Mouse (Mus musculus): ENCODE results near the gene 7530416G11Rik. TPM values are rescaled to one million over a fixed set of nuclear protein-coding genes. Genes with fewer than 3 reads are reported as not detected.

The 7530416G11Rik gene
- total and polyA plus RNA-seq, 3 experiments: not detected

GRCm38 (mm10) chr15:85446652-85447051 is 56.4 kb downstream of the 7530416G11Rik start:
- Histone ChIP-seq H3K27me3 (ENCODE audit: insufficient read depth, low read length) (no peaks in the 10 kb centered on the region), H3K4me3 (ENCODE audit: low read depth, low read length) (no peak overlapping the region), H3K9me3 (replicated peaks) (no peaks in the 10 kb centered on the region), H3K4me1 (ENCODE audit: insufficient read depth, low read depth, low read length) (no peaks in the 10 kb centered on the region), H3K36me3 (replicated peaks) (peaks cover 66% of the 10 kb centered on the region)
- no peak for DNase-seq (ENCODE audit: low spot score)
- TF ChIP-seq GATA1 (IDR thresholded peaks at IDR 0.05; ENCODE audit: borderline replicate concordance, low read length) (no peak), CTCF (IDR thresholded peaks at IDR 0.05; ENCODE audit: low read depth, low read length) (no peak), GATA2 (IDR thresholded peaks at IDR 0.05; ENCODE audit: borderline replicate concordance, low read depth, low read length) (no peak), POLR2AphosphoS5 (IDR thresholded peaks at IDR 0.05; ENCODE audit: insufficient replicate concordance, low read depth, low read length) (no peak)
- ATAC-seq (ENCODE audit: extremely low read depth, insufficient number of reproducible peaks, low FRiP score, poor library complexity, severe bottlenecking): no peak

Other genes with a start within 250 kb of the 7530416G11Rik start
- 185 and 192 TPM in 2 replicates for gene Atxn10, start 167.0 kb downstream of the 7530416G11Rik start, total RNA-seq (2014; fragmentation: Nextera tagmentation)
- gene Atxn10, start 167.0 kb downstream of the 7530416G11Rik start, total RNA-seq (2017): 94.3 and 99.1 TPM in 2 replicates
- gene Atxn10, start 167.0 kb downstream of the 7530416G11Rik start, polyA plus RNA-seq (2012): 92.9 and 115 TPM in 2 replicates
- gene Wnt7b, start 79.2 kb upstream of the 7530416G11Rik start, total RNA-seq (2014; fragmentation: Nextera tagmentation): not detected in 2 replicates
- gene Wnt7b, start 79.2 kb upstream of the 7530416G11Rik start, total RNA-seq (2017): 0.11 TPM in 1 of 2 replicates, not detected in the other
- gene Wnt7b, start 79.2 kb upstream of the 7530416G11Rik start, polyA plus RNA-seq (2012): not detected in 2 replicates
- gene Ppara, start 231.8 kb upstream of the 7530416G11Rik start, total RNA-seq (2014; fragmentation: Nextera tagmentation): not detected in 2 replicates
- gene Ppara, start 231.8 kb upstream of the 7530416G11Rik start, total RNA-seq (2017): 0.11 TPM in 1 of 2 replicates, not detected in the other
- not detected in 2 replicates for gene Ppara, start 231.8 kb upstream of the 7530416G11Rik start, polyA plus RNA-seq (2012)

All from G1E (cell line).